Mouse (Mus musculus): ENCODE data around the gene Dtd2. TPM values are rescaled to one million over a fixed set of nuclear protein-coding genes. Genes with fewer than 3 reads are reported as not detected.
A peak's percentile ranks its signal among the peaks of the same experiment; 100 is the strongest.

The Dtd2 gene
- polyA plus RNA-seq, 1 experiment from 2014 or later, result 12.0 TPM

DNA sequence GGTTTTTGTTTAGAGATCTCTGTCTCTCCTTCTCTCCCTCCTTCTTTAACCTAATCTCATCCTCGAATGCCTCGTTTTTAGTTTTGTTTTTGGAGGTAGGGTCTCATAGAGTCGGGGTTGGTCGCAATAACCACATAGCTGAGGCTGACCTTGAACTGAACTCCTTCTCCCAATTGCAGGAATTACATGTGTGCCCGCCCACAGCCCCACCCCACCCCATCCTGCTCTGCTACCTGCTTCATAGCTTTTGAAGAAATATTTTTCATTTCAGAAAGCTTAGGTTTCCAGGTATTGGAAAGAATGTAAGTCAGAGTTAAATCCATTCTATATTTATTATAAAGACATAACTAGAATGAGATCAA is 313 bp upstream of the Dtd2 start:
- H3K27ac ChIP-seq, result no peak overlapping the region
- no peaks in the 10 kb centered on the region for H3K36me3 ChIP-seq (ENCODE audit: inconsistent target)
- WGBS (ENCODE audit: missing documents), result 29% methylated on average over 5 of the region's 5 CpGs
- H3K4me3 ChIP-seq (ENCODE audit: inconsistent target), result peak overlapping the region; percentile 81; the same call in 1 of the 2 replicates
- H3K79me2 ChIP-seq (ENCODE audit: inconsistent target), result no peaks in the 10 kb centered on the region

DNA sequence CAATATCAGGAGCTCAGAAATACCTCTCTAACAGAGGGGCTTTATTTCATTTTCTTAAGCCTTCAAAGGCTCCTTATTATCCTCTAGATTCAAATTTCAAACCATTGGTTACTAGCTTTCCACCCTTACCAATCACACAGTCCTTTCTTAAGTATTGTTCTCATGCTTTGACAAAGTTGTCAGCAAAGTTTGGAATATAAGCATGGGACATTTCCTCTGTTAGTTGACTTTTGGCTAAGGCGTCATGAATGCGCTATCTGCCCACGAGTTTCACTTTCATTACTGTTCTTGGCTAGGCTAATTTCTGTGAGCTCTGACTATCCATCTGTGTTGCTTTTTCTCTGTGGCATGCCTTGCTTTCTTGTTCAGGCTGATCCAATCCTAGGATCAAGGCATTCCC is 3.6 kb downstream of the Dtd2 start:
- Histone ChIP-seq H3K27ac (no peak overlapping the region), H3K4me3 (ENCODE audit: inconsistent target) (no peak overlapping the region), H3K36me3 (ENCODE audit: inconsistent target) (no peaks in the 10 kb centered on the region; the same call in 1 of the 2 replicates), H3K79me2 (ENCODE audit: inconsistent target) (no peaks in the 10 kb centered on the region)
- 63% methylated on average over 3 of the region's 3 CpGs for WGBS (ENCODE audit: missing documents)

DNA sequence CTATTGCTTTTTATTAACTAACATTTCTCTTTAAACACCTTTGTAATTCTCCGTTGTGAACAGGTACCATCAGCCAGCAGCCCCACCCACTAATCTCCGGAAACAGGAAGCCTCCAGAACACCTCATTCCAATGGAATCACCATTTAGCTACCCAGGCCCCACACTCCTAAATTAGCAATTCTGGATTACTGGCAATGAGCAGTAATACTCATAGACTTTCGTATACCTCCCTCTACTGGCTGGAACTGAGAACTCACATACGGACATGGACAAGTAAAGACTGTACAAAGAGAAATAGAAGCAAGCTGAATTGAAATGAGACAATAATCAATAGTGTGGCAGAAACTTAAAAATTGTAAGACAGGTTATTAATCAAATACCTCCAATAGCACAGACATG is 4.8 kb downstream of the Dtd2 start:
- no peaks in the 10 kb centered on the region; the same call in 1 of the 2 replicates for H3K36me3 ChIP-seq (ENCODE audit: inconsistent target)
- no peak overlapping the region for H3K4me3 ChIP-seq (ENCODE audit: inconsistent target)
- WGBS (ENCODE audit: missing documents), result 13% methylated on average over 4 of the region's 4 CpGs

DNA sequence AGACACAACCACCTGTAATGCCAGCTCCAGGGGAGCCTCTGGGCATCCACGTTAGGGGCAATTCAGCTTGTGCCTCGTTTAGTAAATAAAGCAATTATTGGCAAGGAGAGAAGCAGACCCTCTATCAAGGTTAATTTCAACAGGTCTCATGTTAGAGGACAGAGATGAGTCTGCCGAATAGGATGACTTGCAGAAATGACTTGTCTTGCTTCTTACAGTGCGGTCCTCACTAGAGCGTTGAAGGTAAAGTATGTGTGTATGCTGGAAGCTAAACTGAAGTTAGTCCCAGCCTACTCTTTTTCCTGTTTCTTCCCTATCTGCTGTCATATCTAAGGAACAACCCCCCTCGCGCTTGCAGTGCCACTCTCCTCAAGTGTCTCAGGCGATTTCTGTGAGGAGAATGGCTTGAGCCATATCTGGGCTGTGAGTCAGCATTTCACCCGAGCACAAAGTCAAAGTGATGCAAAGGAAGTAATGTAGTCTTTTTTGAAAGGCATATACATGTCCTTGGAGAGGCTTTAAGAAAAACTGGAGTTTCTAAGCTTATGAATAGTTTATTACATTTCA is 7.9 kb downstream of the Dtd2 start:
- Histone ChIP-seq H3K4me3 (ENCODE audit: inconsistent target) (no peak overlapping the region), H3K79me2 (ENCODE audit: inconsistent target) (no peaks in the 10 kb centered on the region), H3K36me3 (ENCODE audit: inconsistent target) (no peaks in the 10 kb centered on the region; the same call in 1 of the 2 replicates), H3K27ac (no peak overlapping the region)
- 49% methylated on average over 9 of the region's 9 CpGs for WGBS (ENCODE audit: missing documents)

More for the DNA sequence above, 4.8 kb downstream of the Dtd2 start:
- Histone ChIP-seq H3K79me2 (ENCODE audit: inconsistent target) (no peaks in the 10 kb centered on the region), H3K27ac (no peak overlapping the region)

DNA sequence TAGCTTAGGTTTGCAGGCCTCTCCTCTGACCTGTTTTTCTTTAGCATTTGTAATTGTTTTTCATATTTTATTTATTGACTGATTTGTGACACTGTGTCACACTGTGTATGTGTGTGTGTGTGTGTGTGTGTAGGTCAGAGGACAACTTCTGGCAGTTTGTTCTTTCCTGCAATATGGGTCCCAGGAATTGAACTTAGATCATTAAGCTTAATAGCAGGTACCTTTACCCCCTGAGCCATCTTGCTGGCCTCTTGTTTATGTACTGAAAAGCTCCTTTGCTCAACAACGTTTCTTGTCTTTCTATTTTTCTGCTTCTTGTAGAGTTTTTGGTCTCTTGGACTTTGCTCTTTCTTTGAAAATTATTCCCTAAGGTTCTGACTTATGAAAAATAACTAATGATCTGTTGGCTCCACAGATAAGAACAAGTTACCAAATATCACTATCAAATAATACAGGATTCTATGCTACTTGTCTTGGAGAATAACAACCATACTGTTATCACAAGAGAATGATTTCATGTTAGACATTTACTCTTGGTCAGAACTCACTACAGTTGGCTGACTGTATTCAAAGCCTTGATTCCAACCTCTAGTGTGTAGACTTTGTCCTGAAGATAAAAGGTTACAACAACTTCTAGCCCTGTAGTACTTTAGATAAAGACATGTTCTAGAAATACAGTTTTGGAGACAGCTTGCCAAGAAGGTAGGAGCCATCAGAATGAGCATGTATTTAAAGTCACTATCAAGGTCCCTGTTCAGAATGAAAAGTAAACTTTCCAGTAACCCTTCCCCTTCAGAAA is 10.4 kb downstream of the Dtd2 start:
- no peak overlapping the region for H3K4me3 ChIP-seq (ENCODE audit: inconsistent target)
- H3K79me2 ChIP-seq (ENCODE audit: inconsistent target), result no peaks in the 10 kb centered on the region
- no peak overlapping the region for H3K27ac ChIP-seq
- H3K36me3 ChIP-seq (ENCODE audit: inconsistent target), result no peaks in the 10 kb centered on the region; the same call in 1 of the 2 replicates
- WGBS (ENCODE audit: missing documents), result 93% methylated on average over 1 of the region's 1 CpGs

DNA sequence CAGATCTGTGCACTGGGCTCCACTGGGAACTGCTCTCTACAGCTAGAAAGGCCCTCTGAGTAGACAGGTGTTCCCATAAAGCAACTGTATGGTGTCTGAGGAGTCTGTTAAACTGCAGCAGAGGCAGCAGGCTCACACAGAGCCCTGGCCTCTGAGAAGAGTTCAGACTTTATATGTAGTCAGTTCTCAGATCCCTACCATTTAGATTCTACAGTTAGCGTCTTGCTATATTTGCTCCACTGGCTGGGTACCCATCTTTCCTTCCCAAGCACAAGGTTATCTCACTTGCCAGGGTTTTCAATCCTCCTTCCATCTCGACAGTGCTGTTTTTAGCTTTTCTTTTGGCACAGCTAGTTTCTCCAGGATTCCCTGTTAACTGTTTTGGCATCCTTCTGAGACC is 15.7 kb downstream of the Dtd2 start:
- H3K36me3 ChIP-seq (ENCODE audit: inconsistent target), result no peaks in the 10 kb centered on the region; the same call in 1 of the 2 replicates
- no peaks in the 10 kb centered on the region for H3K79me2 ChIP-seq (ENCODE audit: inconsistent target)
- no peak overlapping the region for H3K4me3 ChIP-seq (ENCODE audit: inconsistent target)
- no peak overlapping the region for H3K27ac ChIP-seq
- WGBS (ENCODE audit: missing documents), result 95% methylated on average over 2 of the region's 2 CpGs

DNA sequence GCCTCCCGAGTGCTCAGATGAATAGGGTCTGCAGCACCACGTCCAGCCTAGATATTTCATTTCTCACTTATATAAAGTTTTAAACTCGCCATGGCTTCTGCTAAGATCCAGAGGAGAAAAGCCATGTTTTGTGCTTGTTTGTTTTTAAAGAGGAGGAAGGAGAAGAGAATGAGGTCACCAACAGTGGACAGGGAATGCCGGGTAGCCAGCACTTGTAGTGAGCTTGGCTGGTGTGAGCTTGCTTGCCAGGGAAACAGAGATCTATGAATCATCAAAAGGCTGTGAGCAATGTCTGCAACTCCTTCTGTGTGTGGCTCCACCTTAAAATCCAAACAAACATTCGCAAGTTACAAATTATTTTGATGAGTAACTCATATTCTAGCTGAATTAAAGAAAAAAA is 17.8 kb downstream of the Dtd2 start:
- H3K4me3 ChIP-seq (ENCODE audit: inconsistent target), result no peak overlapping the region
- H3K27ac ChIP-seq, result no peak overlapping the region
- H3K79me2 ChIP-seq (ENCODE audit: inconsistent target), result no peaks in the 10 kb centered on the region
- 88% methylated on average over 5 of the region's 5 CpGs for WGBS (ENCODE audit: missing documents)
- H3K36me3 ChIP-seq (ENCODE audit: inconsistent target), result no peaks in the 10 kb centered on the region

DNA sequence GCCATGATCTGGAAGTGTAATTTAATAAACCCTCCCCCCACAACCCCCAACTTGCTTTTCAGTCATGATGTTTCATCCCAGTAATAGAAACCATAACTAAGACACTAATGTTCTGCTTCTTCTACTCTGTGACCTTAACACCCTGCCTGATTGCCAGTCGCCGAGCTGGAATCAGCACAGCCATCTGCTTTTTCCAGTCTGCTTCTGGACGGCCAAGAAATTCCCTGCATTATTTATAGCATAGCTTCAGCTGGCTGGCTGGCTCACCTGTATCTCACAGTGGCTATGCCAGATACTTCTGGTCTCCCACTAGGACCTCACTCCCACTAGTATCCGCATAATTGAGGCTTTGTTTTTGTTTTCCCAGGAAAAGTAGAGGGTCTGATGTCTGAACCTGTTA is 20.5 kb downstream of the Dtd2 start:
- 83% methylated on average over 4 of the region's 4 CpGs for WGBS (ENCODE audit: missing documents)

DNA sequence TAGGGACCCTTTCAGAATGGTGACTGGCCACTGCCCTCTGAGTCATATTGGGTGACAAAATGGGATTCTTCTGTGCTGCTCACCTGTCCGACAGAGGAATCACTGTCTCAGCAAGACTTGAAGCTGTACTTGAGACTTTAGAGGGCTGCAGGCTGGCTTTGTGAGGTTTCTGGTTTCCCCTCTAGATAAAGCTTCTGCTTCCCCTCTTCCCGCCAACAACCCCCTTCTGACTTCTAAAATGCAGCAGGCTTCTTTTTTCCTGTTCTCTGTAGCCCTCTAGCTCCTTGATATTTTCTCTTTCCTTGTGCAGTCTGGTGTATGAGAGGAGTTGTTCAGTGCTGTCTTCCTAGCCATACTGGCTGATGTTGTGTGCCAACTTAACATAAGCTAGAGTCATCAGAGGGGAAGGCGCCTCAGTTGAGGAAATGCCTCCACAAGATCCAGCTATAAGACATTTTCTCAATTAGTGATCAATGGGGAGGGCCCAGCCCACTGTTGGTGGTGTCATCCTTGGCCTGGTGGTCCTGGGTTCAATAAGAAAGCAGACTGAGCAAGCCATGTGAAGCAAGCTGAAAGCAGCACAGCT is 21.0 kb downstream of the Dtd2 start:
- H3K4me3 ChIP-seq (ENCODE audit: inconsistent target), result no peak overlapping the region
- no peaks in the 10 kb centered on the region for H3K79me2 ChIP-seq (ENCODE audit: inconsistent target)
- H3K27ac ChIP-seq, result no peak overlapping the region
- WGBS (ENCODE audit: missing documents), result 51% methylated on average over 3 of the region's 3 CpGs
- H3K36me3 ChIP-seq (ENCODE audit: inconsistent target), result no peaks in the 10 kb centered on the region

More for the DNA sequence above, 20.5 kb downstream of the Dtd2 start:
- no peaks in the 10 kb centered on the region for H3K36me3 ChIP-seq (ENCODE audit: inconsistent target)
- no peaks in the 10 kb centered on the region for H3K79me2 ChIP-seq (ENCODE audit: inconsistent target)
- H3K4me3 ChIP-seq (ENCODE audit: inconsistent target), result no peak overlapping the region
- H3K27ac ChIP-seq, result no peak overlapping the region

DNA sequence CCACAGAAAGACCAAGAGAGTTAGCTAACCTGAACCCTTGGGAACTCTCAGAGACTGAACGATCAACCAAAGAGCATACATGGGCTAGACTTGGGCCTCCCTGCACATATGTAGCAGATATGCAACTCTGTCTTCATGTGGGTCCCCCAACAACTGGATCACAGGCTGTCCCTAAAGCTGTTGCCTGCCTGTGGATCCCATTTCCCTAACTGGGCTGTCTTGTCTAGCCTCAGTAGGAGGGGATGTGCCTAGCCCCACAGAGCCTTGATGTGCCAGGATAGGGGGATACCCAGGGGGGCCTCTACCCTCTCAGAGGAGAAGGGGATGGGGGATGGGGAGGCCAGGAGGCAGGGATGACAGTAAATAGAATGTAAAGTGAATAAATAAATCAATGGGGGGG is 22.7 kb downstream of the Dtd2 start:
- Histone ChIP-seq H3K79me2 (ENCODE audit: inconsistent target) (no peaks in the 10 kb centered on the region), H3K36me3 (ENCODE audit: inconsistent target) (no peaks in the 10 kb centered on the region), H3K27ac (no peak overlapping the region), H3K4me3 (ENCODE audit: inconsistent target) (no peak overlapping the region)
- 100% methylated on average over 1 of the region's 1 CpGs for WGBS (ENCODE audit: missing documents)

DNA sequence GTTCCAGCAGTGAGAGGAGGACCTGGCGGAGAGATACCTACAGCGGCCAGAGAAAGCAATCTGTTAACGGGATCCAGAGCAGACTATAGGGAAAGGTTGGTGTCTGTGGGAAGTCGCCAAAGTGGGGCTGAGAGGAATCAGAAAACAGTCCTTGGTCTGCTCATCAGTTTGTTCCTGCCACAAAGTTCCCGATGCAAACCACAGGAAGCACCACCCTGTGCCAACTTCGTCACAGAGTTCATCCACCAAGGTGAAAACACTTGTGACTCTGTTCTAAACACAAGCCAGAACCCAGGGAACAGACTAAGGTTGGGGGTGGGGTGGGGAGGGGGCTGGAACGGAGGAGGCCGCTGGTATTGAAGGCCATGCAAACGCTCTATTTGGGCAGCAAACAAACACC is 29.8 kb downstream of the Dtd2 start:
- 41% methylated on average over 9 of the region's 9 CpGs for WGBS (ENCODE audit: missing documents)
- Histone ChIP-seq H3K79me2 (ENCODE audit: inconsistent target) (no peaks in the 10 kb centered on the region), H3K36me3 (ENCODE audit: inconsistent target) (no peaks in the 10 kb centered on the region), H3K27ac (peak overlapping the region; percentile 81), H3K4me3 (ENCODE audit: inconsistent target) (no peak overlapping the region)

DNA sequence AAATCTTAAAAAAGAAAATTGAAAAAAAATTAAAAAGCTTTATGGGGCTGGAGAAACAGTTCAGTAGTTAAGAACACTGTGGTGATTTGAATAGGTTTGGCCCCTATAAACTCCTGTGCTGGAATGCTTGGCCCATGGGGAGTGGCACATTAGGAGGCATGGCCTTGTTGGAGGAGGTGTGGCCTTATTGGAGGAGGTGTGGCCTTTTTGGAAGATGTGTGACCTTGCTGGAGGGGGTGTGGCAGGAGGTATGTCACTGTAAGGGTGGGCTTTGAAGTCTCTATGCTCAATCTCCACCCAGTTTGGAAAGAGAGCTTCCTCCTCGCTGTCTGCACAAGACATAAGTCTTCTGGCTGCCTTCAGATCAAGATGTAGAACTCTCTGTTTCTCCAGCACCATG is 31.9 kb downstream of the Dtd2 start:
- 100% methylated on average over 1 of the region's 1 CpGs for WGBS (ENCODE audit: missing documents)
- H3K36me3 ChIP-seq (ENCODE audit: inconsistent target), result no peaks in the 10 kb centered on the region
- no peak overlapping the region for H3K27ac ChIP-seq
- H3K4me3 ChIP-seq (ENCODE audit: inconsistent target), result no peak overlapping the region
- peaks cover 13% of the 10 kb centered on the region for H3K79me2 ChIP-seq (ENCODE audit: inconsistent target)

DNA sequence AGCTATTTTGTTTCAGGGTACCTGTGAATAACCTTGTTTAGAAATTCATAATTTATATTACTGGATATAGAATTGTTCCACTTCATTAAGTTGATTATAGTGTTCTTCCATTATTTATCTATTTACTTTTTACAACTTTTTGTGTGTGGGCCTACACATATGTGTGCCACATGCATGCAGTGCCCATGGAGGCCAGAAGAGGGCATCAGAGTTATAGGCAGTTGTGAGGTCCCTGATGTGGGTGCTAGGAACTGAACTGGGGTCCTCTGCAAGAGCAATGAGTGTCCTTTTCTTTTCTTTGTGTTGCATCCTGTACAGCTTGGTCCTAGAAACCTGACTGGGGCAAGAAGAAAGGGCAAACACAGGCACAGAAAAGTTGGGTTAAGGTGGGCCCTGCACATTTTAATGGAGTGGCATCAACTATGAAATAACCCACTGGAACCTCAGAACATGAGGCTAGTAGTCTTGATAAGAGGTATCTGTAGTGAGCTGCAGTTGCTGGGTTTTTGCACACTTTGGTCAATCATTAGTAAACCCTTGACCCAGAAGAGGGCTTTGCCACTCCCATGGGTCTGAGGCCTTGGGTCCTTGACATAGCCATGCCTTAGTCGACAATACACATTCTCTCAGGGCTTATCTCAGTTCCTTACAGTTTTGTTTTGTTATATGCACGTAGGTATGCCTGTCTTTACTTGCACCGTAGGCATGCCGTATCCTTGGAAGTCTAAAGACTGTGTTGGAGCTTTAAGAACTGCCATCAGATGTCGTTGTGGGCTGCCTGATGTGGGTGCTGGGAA is 33.8 kb downstream of the Dtd2 start:
- H3K27ac ChIP-seq, result peak overlapping the region; percentile 80
- WGBS (ENCODE audit: missing documents), result 100% methylated on average over 5 of the region's 5 CpGs
- peaks cover 32% of the 10 kb centered on the region for H3K79me2 ChIP-seq (ENCODE audit: inconsistent target)
- H3K36me3 ChIP-seq (ENCODE audit: inconsistent target), result no peaks in the 10 kb centered on the region
- H3K4me3 ChIP-seq (ENCODE audit: inconsistent target), result no peak overlapping the region

DNA sequence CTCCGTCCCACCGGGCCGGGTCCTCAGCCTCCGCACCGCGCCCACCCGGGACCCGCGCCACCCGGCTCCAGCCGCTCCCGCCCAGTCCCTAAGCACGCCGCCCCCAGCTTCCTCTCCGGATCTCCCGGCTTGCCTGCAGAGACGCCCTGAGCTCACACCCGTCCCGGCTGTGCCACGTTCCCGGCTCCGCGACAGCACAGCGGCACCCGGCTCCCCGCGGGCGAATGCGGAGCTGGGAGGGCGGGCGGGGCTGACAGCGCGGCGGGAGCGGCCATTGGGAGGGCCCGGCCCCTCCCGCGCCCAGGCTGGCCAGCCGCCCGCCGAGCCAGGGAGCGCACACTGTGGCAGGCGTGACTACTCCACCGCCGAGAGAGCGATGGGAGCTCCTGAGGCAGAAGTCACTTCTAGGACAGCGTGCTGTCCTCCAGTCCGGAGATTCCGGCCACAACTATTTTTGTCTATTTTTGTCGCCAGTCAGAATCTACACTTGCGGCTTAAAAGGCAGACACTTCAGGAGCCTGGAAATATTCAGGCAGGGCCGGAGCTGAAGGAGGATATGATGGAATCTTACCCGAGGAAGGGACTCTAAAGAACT is 35.1 kb downstream of the Dtd2 start, which contains the start of gene Heatr5a:
Gene Heatr5a, minus strand, starts transcription at position 252 of the 595 bp plus-strand sequence.
- peak within 1 kb of the TSS; percentile 69 for H3K4me3 ChIP-seq (ENCODE audit: inconsistent target)
- peak within 1 kb of the TSS; percentile 80 for H3K27ac ChIP-seq
- peaks cover 45% of the 10 kb centered on the region for H3K79me2 ChIP-seq (ENCODE audit: inconsistent target)
- no peaks in the 10 kb centered on the region for H3K36me3 ChIP-seq (ENCODE audit: inconsistent target)
- WGBS (ENCODE audit: missing documents), result under 1% methylated on average over 53 of the region's 53 CpGs

All from macrophage (primary cell).